Mouse (Mus musculus) myocyte (in vitro differentiated cells): Measurements from ENCODE around the gene Chrnd. TPM values are rescaled to one million over a fixed set of nuclear protein-coding genes. Genes with fewer than 3 reads are reported as not detected.
A peak's percentile ranks its signal among the peaks of the same experiment; 100 is the strongest.

Source experiments
- H3K27me3 ChIP-seq: one replicate; pipeline ENCODE4 v1.6.1; 2011; ENCODE audit not compliant: control insufficient read depth, insufficient read depth, insufficient read length
- H3K36me3 ChIP-seq: one replicate; pipeline ENCODE4 v1.6.1; 2011; ENCODE audit not compliant: control insufficient read depth, insufficient read depth
- H3K4me2 ChIP-seq: one replicate; pipeline ENCODE4 v1.6.1; 2011; ENCODE audit warnings: low read depth, control low read depth
- H3K4me3 ChIP-seq: one replicate; pipeline ENCODE4 v1.5.1; 2011; ENCODE audit warnings: mild to moderate bottlenecking, control low read depth, moderate library complexity
- H3K79me2 ChIP-seq: one replicate; pipeline ENCODE4 v1.6.1; 2011; ENCODE audit not compliant: control insufficient read depth, insufficient read depth
- H3ac ChIP-seq: one replicate; pipeline ENCODE4 v1.6.1; 2011; ENCODE audit not compliant: control insufficient read depth, insufficient read length
- CEBPB ChIP-seq: IDR thresholded peaks from 2 replicates; pipeline ENCODE4 v1.6.1; 2011; ENCODE audit warnings: mild to moderate bottlenecking, moderate library complexity; ENCODE audit not compliant: poor library complexity, insufficient read depth, severe bottlenecking
- E2F4 ChIP-seq: IDR thresholded peaks from one replicate; pipeline ENCODE4 v1.6.1; 2011; ENCODE audit warnings: mild to moderate bottlenecking, control low read depth, moderate library complexity; ENCODE audit not compliant: insufficient read depth
- MAX ChIP-seq: IDR thresholded peaks from one replicate; pipeline ENCODE4 v1.6.1; 2011; ENCODE audit warnings: low read depth, mild to moderate bottlenecking, control low read depth
- MYOD1 ChIP-seq, 3 experiments: IDR thresholded peaks; one replicate each; pipeline ENCODE4 v1.6.1; 2011; ENCODE audit warnings: control low read depth in 2 of 3, low read depth in 2 of 3, mild to moderate bottlenecking in 2 of 3, moderate library complexity in 1 of 3; ENCODE audit not compliant: insufficient read length in 2 of 3, control insufficient read depth in 1 of 3
- MYOG ChIP-seq, 3 experiments: IDR thresholded peaks; one replicate each; pipeline ENCODE4 v1.6.1; 2011; ENCODE audit warnings: control low read depth in 2 of 3, low read depth in 2 of 3, mild to moderate bottlenecking in 2 of 3; ENCODE audit not compliant: insufficient read length in 2 of 3, control insufficient read depth in 1 of 3, insufficient read depth in 1 of 3
- POLR2A ChIP-seq: IDR thresholded peaks from one replicate; pipeline ENCODE4 v1.6.1; 2011; ENCODE audit warnings: low read depth, mild to moderate bottlenecking, control low read depth, moderate library complexity; ENCODE audit not compliant: insufficient read length
- POLR2AphosphoS2 ChIP-seq: IDR thresholded peaks from one replicate; pipeline ENCODE4 v1.6.1; 2011; ENCODE audit warnings: low read depth, control low read depth; ENCODE audit not compliant: insufficient read length
- REST ChIP-seq: IDR thresholded peaks from one replicate; pipeline ENCODE4 v1.6.1; 2011; ENCODE audit warnings: mild to moderate bottlenecking, control low read depth, moderate library complexity; ENCODE audit not compliant: insufficient read depth, insufficient read length
- SRF ChIP-seq: IDR thresholded peaks from one replicate; pipeline ENCODE4 v1.6.1; 2011; ENCODE audit warnings: low read depth; ENCODE audit not compliant: control insufficient read depth, insufficient read length
- TCF12 ChIP-seq: IDR thresholded peaks from one replicate; pipeline ENCODE4 v1.6.1; 2011; ENCODE audit warnings: mild to moderate bottlenecking, control low read depth; ENCODE audit not compliant: poor library complexity, insufficient read depth, severe bottlenecking
- TCF3 ChIP-seq: IDR thresholded peaks from one replicate; pipeline ENCODE4 v1.6.1; 2011; ENCODE audit warnings: low read depth, control low read depth; ENCODE audit not compliant: insufficient read length
- USF1 ChIP-seq: IDR thresholded peaks from one replicate; pipeline ENCODE4 v1.6.1; 2011; ENCODE audit warnings: low read depth, mild to moderate bottlenecking, control low read depth, moderate library complexity
- polyA plus RNA-seq: library from polyadenylated mRNA; unstranded; fragments of >200 nt; fragmentation: generic; extraction: Trizol; gene quantifications from one replicate; pipeline ENCODE4 v1.2.1, GENCODE M21; 2012; ENCODE audit warnings: missing spikeins

Gene Chrnd
- polyA plus RNA-seq, 1 experiment, result 208 TPM

DNA sequence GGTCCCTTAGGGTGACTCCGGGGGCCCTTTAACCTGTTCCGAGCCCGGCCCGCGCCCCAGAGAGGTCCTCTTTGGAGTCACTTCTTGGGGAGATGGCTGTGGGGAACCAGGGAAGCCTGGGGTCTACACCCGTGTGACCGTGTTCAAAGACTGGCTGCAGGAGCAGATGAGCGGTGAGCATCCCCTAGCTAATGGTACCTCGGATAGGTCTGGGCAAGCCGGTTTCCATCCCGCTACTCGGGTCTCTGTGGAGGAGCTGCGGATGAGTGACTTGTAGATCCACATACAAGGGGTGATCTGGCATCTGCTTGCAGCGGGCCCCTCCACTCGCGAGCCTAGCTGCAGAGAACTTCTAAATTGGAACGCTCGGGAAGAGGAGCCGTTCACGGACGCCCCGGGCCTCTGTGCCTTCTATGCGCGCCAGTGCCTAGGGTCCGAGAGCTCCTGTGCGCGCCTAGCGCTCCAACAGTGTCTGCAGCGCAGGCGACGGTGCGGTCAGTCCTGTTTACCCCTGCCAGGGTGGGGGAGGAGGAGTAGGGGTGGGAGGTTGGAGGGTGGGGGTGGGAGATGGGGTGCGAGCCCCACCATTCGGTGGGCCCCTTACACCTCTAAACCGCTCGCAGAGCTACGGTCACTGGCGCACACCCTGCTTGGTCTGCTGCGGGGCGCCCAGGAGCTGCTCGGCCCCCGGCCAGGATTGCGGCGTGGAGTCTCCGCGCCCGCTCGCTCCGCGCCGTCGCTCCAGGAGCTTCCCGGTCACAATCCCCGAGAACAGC, 4.0 kb upstream of the Chrnd start:
- peak overlapping the region; percentile 80 for H3K4me2 ChIP-seq
- H3K4me3 ChIP-seq, result peak overlapping the region; percentile 12
- no peaks in the 10 kb centered on the region for H3K36me3 ChIP-seq
- no peaks in the 10 kb centered on the region for H3K27me3 ChIP-seq
- peaks cover 7% of the 10 kb centered on the region for H3K79me2 ChIP-seq
- TF ChIP-seq POLR2A, result no peak
- TF ChIP-seq TCF12, result no peak
- H3ac ChIP-seq, result no peak overlapping the region

GRCm38 (mm10) chr1:87187037-87187355, 3.4 kb upstream of the Chrnd start:
- peaks cover 13% of the 10 kb centered on the region for H3K79me2 ChIP-seq
- TF ChIP-seq POLR2A, result no peak
- no peak overlapping the region for H3ac ChIP-seq
- H3K4me2 ChIP-seq, result peak overlapping the region; percentile 80
- no peaks in the 10 kb centered on the region for H3K27me3 ChIP-seq
- H3K4me3 ChIP-seq, result peak overlapping the region; percentile 12
- H3K36me3 ChIP-seq, result no peaks in the 10 kb centered on the region

DNA sequence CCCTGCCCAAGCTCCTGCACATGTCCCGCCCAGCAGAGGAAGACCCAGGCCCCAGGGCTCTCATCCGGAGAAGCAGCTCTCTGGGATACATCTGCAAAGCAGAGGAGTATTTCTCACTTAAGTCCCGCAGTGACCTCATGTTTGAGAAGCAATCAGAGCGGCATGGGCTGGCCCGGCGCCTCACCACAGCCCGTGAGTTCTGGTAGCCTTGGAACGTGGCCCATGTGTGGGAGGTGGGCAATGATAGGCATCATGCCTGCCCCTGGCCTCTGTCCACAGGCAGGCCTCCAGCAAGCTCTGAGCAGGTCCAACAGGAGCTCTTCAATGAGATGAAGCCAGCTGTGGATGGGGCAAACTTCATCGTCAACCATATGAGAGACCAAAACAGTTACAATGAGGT, 6.9 kb downstream of the Chrnd start:
- Histone ChIP-seq H3ac (no peak overlapping the region), H3K4me3 (no peak overlapping the region), H3K4me2 (peak overlapping the region; percentile 53), H3K79me2 (peaks cover 9% of the 10 kb centered on the region), H3K27me3 (no peaks in the 10 kb centered on the region), H3K36me3 (peaks cover 38% of the 10 kb centered on the region)
- TF ChIP-seq E2F4 (no peak), TCF12 (no peak), POLR2AphosphoS2 (no peak), SRF (no peak), USF1 (no peak), REST (no peak), MYOG (IDR thresholded peaks at IDR 0.05; ENCODE audit: control insufficient read depth in 1 of 3, insufficient read depth in 1 of 3, insufficient read length in 2 of 3, low read depth in 2 of 3) (peak in 1 of 3 experiments; percentile 32), MAX (no peak), TCF3 (no peak), POLR2A (peak; percentile 20), CEBPB (no peak), MYOD1 (IDR thresholded peaks at IDR 0.05; ENCODE audit: control insufficient read depth in 1 of 3, insufficient read length in 2 of 3, low read depth in 2 of 3) (peak in 1 of 3 experiments; percentile 31)

DNA sequence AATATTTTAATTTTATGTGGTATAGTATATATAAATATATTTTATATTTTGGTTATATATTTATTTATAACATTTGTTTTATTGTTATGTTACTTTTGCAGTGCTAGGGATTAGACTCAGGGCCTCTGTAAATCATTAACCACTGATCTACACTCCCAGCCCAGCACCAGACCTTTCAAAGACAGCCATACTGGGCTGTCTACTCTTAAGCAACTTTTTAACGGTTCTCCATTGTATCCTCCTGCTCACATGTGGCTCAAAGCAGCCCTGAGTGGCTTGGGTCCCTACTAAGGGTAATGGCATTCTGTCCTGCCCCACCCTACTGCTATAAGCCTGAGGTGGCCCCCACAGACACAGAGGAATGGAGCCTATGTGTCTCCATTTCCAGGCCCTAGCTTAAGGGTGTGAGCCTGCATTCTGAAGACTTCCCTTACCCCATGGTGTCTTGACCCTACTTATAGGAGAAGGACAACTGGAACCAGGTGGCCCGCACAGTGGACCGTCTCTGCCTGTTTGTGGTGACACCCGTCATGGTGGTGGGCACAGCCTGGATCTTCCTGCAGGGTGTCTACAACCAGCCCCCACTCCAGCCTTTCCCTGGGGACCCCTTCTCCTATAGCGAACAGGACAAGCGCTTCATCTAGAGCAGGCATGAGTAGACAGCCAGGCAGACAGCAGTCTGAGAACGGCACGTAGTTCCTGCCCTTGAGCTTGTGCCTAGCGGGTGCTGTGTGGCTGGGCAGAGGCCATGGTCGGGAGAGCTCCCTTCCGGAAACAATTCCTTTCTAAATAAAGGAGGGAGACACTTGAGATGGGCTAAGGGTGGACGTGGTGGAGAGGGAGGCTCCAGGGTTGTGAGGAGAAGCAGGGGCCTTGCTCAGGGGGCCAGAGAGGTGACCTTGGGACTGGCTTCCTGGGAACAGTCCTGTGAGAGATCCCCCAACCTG, 8.0 kb downstream of the Chrnd start:
- no peak overlapping the region for H3ac ChIP-seq
- no peaks in the 10 kb centered on the region for H3K79me2 ChIP-seq
- peaks cover 29% of the 10 kb centered on the region for H3K36me3 ChIP-seq
- H3K27me3 ChIP-seq, result no peaks in the 10 kb centered on the region
- peak overlapping the region; percentile 34 for H3K4me2 ChIP-seq
- TF ChIP-seq TCF3 (no peak), POLR2A (no peak), USF1 (no peak), POLR2AphosphoS2 (no peak), E2F4 (no peak), MYOD1 (IDR thresholded peaks at IDR 0.05; ENCODE audit: control insufficient read depth in 1 of 3, insufficient read length in 2 of 3, low read depth in 2 of 3) (no peak), CEBPB (no peak), REST (no peak), SRF (no peak), MAX (no peak), MYOG (IDR thresholded peaks at IDR 0.05; ENCODE audit: control insufficient read depth in 1 of 3, insufficient read depth in 1 of 3, insufficient read length in 2 of 3, low read depth in 2 of 3) (no peak), TCF12 (no peak)
- no peak overlapping the region for H3K4me3 ChIP-seq

GRCm38 (mm10) chr1:87200811-87201210, 10.4 kb downstream of the Chrnd start:
- no peaks in the 10 kb centered on the region for H3K27me3 ChIP-seq
- H3K4me2 ChIP-seq, result no peak overlapping the region
- TF ChIP-seq REST (no peak), USF1 (peak; percentile 62), E2F4 (no peak)
- H3ac ChIP-seq, result no peak overlapping the region
- H3K79me2 ChIP-seq, result no peaks in the 10 kb centered on the region
- H3K4me3 ChIP-seq, result no peak overlapping the region
- H3K36me3 ChIP-seq, result peaks cover 17% of the 10 kb centered on the region
